Mouse (Mus musculus) E14TG2a.4 (cell line): ENCODE measurements around the gene Ddx60.

Experiments used
- CTCF ChIP-seq: conservative IDR thresholded peaks from 2 replicates; pipeline ENCODE4 v1.5.1; 2014; ENCODE audit warnings: low read length
- NANOG ChIP-seq: IDR thresholded peaks from 2 replicates; pipeline ENCODE4 v1.6.1; 2014; ENCODE audit warnings: borderline replicate concordance, low read length, mixed read lengths

DNA sequence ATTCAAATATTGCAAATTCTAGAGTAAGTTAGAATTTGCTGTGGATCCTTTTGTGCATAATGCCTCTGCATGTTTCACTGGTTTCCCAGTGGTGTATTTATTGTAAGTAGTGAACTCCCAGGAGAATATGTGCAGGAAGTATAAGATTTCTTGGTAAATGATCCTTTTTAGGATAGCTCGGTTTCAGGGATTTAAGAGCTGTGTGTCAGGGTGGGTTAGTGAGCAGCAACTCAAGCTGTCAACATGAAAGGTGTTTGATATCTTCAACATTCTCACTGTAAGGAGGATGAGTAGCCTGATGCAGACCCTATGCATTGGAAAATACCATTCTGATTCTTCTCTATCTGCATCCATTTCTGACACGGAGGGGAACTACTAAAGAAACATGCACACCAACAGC, 69.2 kb downstream of the Ddx60 start:
- no peak for TF ChIP-seq CTCF
- TF ChIP-seq NANOG, result no peak
